Mouse (Mus musculus) thymus, postnatal 0 days (tissue): Measurements from ENCODE around the gene Tmem159. TPM values are rescaled to one million over a fixed set of nuclear protein-coding genes. Genes with fewer than 3 reads are reported as not detected.
A peak's percentile ranks its signal among the peaks of the same experiment; 100 is the strongest.

Experiments
- DNase-seq: peaks from one replicate; pipeline ENCODE4 v3.0.0-alpha.2; 2015; ENCODE audit warnings: low spot score
- polyA plus RNA-seq: library from polyadenylated mRNA; unstranded; fragments of >200 nt; fragmentation: Nextera tagmentation; extraction: Ambion mirVana; gene quantifications from 2 replicates; pipeline ENCODE4 v1.2.1, GENCODE M21; 2015

The Tmem159 gene
- polyA plus RNA-seq = 12.2 and 13.2 TPM in 2 replicates

- DNase-seq = peak; percentile 24
Measured at GRCm38 (mm10) chr7:120102164-120102972, at the start of gene Tmem159. Gene Tmem159, plus strand, starts transcription at chr7:120102353.

- DNase-seq = no peak
Measured at GRCm38 (mm10) chr7:120054016-120054415, 48.1 kb upstream of the Tmem159 start.

GRCm38 (mm10) chr7:120055479-120055878, 46.7 kb upstream of the Tmem159 start:
- no peak for DNase-seq

GRCm38 (mm10) chr7:120064045-120064444, 38.1 kb upstream of the Tmem159 start:
- no peak for DNase-seq

- no peak for DNase-seq
Measured at GRCm38 (mm10) chr7:120068114-120068513, 34.0 kb upstream of the Tmem159 start.

- DNase-seq = no peak
Measured at GRCm38 (mm10) chr7:120069164-120069563, 33.0 kb upstream of the Tmem159 start.

GRCm38 (mm10) chr7:120080177-120080576, 22.0 kb upstream of the Tmem159 start:
- no peak for DNase-seq

GRCm38 (mm10) chr7:120093033-120093432, 9.1 kb upstream of the Tmem159 start:
- DNase-seq = no peak

GRCm38 (mm10) chr7:120094216-120094615, 7.9 kb upstream of the Tmem159 start:
- DNase-seq = no peak

GRCm38 (mm10) chr7:120095180-120095579, 7.0 kb upstream of the Tmem159 start, which contains the start of gene Dnah3:
Gene Dnah3, minus strand, starts transcription at chr7:120095280.
- no peak for DNase-seq

GRCm38 (mm10) chr7:120097845-120098244, 4.3 kb upstream of the Tmem159 start:
- DNase-seq = no peak

- DNase-seq = peak; percentile 48
Measured at GRCm38 (mm10) chr7:120098403-120098802, 3.8 kb upstream of the Tmem159 start.

- no peak for DNase-seq
Measured at GRCm38 (mm10) chr7:120103019-120103567, 940 bp downstream of the Tmem159 start.

- no peak for DNase-seq
Measured at GRCm38 (mm10) chr7:120104975-120105374, 2.8 kb downstream of the Tmem159 start.

GRCm38 (mm10) chr7:120106356-120106755, 4.2 kb downstream of the Tmem159 start:
- DNase-seq = no peak

GRCm38 (mm10) chr7:120109676-120110075, 7.5 kb downstream of the Tmem159 start:
- DNase-seq = no peak

- no peak for DNase-seq
Measured at GRCm38 (mm10) chr7:120116976-120117375, 14.8 kb downstream of the Tmem159 start.

GRCm38 (mm10) chr7:120117529-120117928, 15.4 kb downstream of the Tmem159 start:
- DNase-seq = no peak

GRCm38 (mm10) chr7:120123776-120124175, 21.6 kb downstream of the Tmem159 start:
- no peak for DNase-seq

GRCm38 (mm10) chr7:120124844-120125243, 22.7 kb downstream of the Tmem159 start:
- peak; percentile 24 for DNase-seq

- DNase-seq = no peak
Measured at GRCm38 (mm10) chr7:120126976-120127685, 25.0 kb downstream of the Tmem159 start.

GRCm38 (mm10) chr7:120127686-120128059, 25.5 kb downstream of the Tmem159 start:
- DNase-seq = no peak
